Mouse (Mus musculus) CD8-positive naive resting alpha-beta T cell, adult 2 months (primary cell): ENCODE measurements around the gene Hsp90ab1.

Experiments used
- DNase-seq, 2 experiments: peaks; one replicate each; pipeline ENCODE4 v3.0.0; 2022; ENCODE audit warnings: low read depth in 2 of 2, low spot score in 2 of 2

Gene Hsp90ab1

GRCm38 (mm10) chr17:45543115-45543514, 30.0 kb downstream of the Hsp90ab1 start:
- no peak for DNase-seq

GRCm38 (mm10) chr17:45542705-45543104, 30.4 kb downstream of the Hsp90ab1 start:
- DNase-seq: no peak

DNA sequence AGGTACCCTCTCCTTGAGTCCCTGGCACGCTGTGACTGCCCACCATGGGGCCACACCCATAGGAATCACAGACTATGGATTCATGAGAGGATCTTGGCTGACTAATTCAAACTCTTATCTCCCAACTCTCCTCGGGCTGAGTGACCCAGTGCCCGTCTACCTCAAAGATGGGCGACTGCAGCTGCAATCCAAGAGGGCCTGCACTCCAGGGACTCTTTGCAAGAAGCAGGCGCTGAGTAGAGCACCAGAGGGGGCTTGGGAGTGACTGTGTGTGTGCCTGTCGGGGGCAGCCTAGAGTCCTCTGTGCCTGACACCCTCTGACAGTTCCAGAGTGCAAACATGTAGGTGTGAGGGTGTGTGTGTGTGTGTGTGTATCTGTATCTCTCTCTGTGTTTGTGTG, 30.9 kb downstream of the Hsp90ab1 start:
- DNase-seq: no peak

GRCm38 (mm10) chr17:45539664-45540063, 33.4 kb downstream of the Hsp90ab1 start:
- no peak for DNase-seq

DNA sequence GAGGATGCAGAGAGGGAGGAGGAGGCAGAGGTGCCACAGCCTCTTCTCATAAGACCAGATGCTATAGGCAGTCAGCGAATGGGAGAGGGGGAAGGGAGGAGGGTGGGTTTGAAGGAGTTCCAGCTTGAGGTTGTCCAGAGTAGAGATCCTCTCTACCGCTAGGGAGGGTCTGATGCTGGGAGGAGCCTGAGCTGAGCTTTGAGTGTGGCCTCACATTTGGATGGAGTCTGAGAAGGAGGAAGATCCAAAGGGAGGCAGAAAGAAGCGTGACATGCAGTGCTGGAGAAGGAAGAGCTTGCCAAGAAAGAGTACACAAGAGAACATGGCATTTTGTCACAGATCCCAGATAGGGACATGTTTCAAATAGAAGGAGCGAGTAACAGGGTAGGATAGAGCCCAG, 34.7 kb downstream of the Hsp90ab1 start:
- no peak for DNase-seq

GRCm38 (mm10) chr17:45536264-45536663, 36.8 kb downstream of the Hsp90ab1 start:
- no peak for DNase-seq

DNA sequence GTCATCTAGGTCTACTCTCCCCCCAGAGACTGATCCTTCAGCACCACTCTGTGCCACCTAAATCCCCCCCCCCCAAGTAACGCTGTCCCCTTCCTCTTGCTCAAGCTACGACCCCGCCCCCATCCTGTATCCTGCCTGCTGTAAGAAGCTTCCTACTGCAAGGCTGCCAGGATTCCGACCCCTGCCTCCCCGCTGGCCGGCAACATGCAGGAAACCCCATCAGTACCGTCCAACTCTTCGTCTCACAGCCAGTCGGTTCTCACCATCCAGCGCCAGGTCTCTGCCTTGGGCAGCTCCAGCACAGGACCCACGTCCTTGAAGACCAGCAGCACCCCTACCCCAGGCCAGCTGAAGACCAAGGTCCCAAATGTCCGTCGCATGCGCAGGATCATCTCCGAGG, 40.2 kb downstream of the Hsp90ab1 start:
- no peak for DNase-seq

- no peak for DNase-seq
Measured at GRCm38 (mm10) chr17:45530346-45530782, 42.7 kb downstream of the Hsp90ab1 start.

DNA sequence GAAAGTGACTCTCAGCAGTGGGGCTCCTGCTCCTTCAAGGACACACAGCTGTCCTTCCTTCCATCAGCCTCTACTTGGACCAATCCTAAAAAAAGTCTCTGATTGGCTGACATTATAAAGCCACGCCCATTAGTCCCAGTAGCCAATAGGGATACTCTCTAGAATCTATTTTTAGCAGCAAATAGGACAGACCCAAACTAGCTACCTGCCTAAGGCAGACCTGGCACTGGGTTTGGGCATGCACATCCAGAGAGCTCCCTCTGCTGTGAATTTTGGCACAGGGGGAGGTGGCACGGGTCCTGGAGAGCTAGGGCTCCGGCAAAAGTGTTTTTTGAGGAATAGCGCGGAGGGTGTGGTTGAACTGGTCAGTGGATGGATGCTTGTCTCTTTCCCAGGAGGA, 46.5 kb downstream of the Hsp90ab1 start:
- DNase-seq: no peak

DNA sequence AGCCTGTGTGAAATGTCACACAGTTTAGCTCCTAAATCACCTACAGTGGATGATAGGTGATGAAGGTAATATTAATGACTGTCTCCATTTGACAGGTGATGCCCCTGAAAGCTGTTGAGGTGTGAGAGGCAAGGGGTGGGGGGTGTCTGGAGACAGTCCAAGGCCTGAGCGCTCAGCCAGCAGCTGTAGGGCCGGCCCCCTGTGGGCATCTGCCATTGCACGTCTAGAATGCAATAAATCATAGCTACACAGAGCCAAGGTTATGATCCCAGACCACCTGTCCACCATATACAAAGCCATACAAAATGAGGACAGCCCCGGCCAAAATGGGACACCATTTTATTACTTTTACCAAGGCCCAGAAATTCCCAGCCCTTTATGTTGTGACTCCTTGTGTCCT, 48.1 kb downstream of the Hsp90ab1 start:
- DNase-seq: no peak

DNA sequence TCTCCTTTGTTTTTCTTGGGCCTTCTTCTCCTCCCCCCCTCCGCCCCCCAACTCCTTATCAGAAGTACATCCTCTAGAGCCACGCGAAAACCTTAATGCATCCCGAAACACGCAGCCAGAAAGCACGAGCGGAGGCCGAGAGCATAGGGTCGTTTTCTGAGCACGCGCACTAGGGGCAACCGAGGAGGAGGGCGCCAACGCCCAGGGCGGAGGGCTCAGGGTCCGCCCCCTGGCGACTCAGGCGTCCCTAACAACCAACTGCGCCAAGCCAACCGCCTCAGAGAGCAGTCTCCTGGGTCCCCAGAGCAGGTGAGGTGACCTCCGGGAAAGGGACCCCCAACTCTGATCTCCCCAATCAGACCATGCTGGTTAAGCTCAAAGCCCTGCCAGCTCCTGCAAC, 49.8 kb downstream of the Hsp90ab1 start, which contains the start of gene Tcte1:
Gene Tcte1 (plus strand): TSS at position 172 of the 400 bp plus-strand sequence.
- DNase-seq: no peak

DNA sequence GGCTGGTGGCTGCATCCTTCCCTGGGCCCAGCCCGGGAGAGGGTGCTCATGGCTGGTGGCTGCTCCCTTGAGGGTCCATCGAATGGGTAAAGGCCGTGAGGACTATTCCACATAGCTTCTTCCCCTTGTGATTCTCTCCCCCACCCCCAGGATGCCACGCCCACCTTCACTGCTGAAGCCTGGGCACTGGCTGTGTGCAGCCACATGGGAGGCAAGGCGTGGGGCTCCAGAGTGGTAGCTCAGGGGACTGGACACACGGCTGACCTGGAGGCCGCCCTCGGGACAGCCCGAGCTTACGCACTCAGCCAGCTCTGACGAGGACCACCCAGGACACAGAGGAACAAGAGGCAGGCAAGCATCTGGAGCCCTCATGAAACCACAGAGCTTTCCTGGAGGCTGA, 52.9 kb downstream of the Hsp90ab1 start:
- DNase-seq: no peak

DNA sequence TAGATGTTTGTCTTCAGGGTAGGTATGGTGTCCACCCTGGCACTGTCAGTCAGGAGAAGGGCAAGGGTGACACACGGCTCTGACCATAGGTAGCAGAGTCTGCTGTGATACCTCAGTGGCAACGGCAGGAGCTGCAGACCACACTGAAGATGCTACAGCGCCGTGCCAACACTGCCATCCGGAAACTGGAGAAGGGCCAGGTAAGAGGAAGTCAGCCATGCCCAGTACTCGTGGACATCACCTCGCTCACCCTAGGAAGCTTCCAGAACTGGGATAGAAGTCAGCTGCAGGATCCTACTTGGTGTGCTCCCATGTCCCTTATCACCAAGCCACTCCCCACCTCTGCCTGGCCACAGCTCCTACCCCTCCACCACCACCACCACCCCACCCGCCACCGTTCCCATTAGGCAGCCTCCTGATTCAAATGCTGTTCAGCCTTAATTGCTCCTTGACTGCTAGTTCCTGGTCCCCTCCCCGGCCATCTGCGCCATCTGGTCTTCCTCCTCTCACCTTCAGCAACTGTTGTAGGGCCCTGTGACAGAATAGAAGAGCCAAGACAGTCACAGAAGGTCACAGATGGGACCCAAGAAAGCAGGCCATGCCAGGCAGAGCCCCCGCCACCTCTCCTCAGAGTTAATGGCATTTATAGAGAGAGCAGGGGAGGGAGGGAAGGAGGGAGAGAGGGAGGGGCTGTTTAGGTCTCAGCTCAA, 54.1 kb downstream of the Hsp90ab1 start:
- DNase-seq: no peak
